Mouse (Mus musculus) stomach, postnatal 0 days (tissue): Measurements from ENCODE around the gene Sp100. TPM values are rescaled to one million over a fixed set of nuclear protein-coding genes. Genes with fewer than 3 reads are reported as not detected.

Source experiments
- ATAC-seq: fragments of 200-750 bp; cut with Nextera tagmentation; 2 replicates; pipeline ENCODE4 v1.8.0; 2017; ENCODE audit not compliant: low FRiP score, low TSS enrichment
- DNase-seq: peaks from one replicate; pipeline ENCODE4 v3.0.0-alpha.2; 2016; ENCODE audit warnings: low spot score
- H3K27ac ChIP-seq: fragments of 300-500 bp; sonication (generic); replicated peaks from 2 replicates; pipeline ENCODE4 v1.5.1; 2014; ENCODE audit warnings: mild to moderate bottlenecking, control low read depth
- H3K27me3 ChIP-seq: fragments of 300-500 bp; sonication (generic); 2 replicates; pipeline ENCODE4 v1.6.1; 2014; ENCODE audit warnings: low read length; ENCODE audit not compliant: control insufficient read depth, insufficient read depth
- H3K36me3 ChIP-seq: fragments of 300-500 bp; sonication (generic); 2 replicates; pipeline ENCODE4 v1.6.1; 2014; ENCODE audit warnings: low read length, mixed read lengths; ENCODE audit not compliant: control insufficient read depth, insufficient read depth
- H3K4me1 ChIP-seq: fragments of 300-500 bp; sonication (generic); replicated peaks from 2 replicates; pipeline ENCODE4 v1.6.1; 2014; ENCODE audit warnings: antibody characterized with exemption; ENCODE audit not compliant: control insufficient read depth, insufficient read depth
- H3K4me2 ChIP-seq: fragments of 300-500 bp; sonication (generic); replicated peaks from 2 replicates; pipeline ENCODE4 v1.6.1; 2014; ENCODE audit warnings: low read depth, mild to moderate bottlenecking, control low read depth, moderate library complexity
- H3K4me3 ChIP-seq: fragments of 300-500 bp; sonication (generic); 2 replicates; pipeline ENCODE4 v1.5.1; 2014; ENCODE audit warnings: low read depth, low read length, control low read depth
- H3K9ac ChIP-seq: fragments of 300-500 bp; sonication (generic); 2 replicates; pipeline ENCODE4 v1.6.1; 2014; ENCODE audit warnings: mild to moderate bottlenecking, low read length, control low read depth, mixed read lengths
- H3K9me3 ChIP-seq: fragments of 300-500 bp; sonication (generic); 2 replicates; pipeline ENCODE4 v1.6.1; 2016; ENCODE audit warnings: low read length; ENCODE audit not compliant: control insufficient read depth
- CTCF ChIP-seq: IDR thresholded peaks from 2 replicates; pipeline ENCODE4 v1.5.1; 2016; ENCODE audit warnings: antibody characterized with exemption, low read depth, mild to moderate bottlenecking, moderate library complexity
- EP300 ChIP-seq: optimal IDR thresholded peaks from 2 replicates; pipeline ENCODE3; 2016; ENCODE audit warnings: antibody characterized with exemption
- WGBS: fragments of 180-500 bp; shearing (Covaris S2); extraction: QIAGEN DNeasy Blood & Tissue Kit; methylation state at CpG from one replicate; pipeline ENCODE4 v1.1.7; 2014; 5-methylcytosine and 5-hydroxymethylcytosine counted together
- polyA plus RNA-seq: library from polyadenylated mRNA; unstranded; fragments of >200 nt; fragmentation: Nextera tagmentation; extraction: Ambion mirVana; gene quantifications from 2 replicates; pipeline ENCODE4 v1.2.1, GENCODE M21; 2015

Sp100 gene
- polyA plus RNA-seq, 1 experiment from 2014 or later, result 3.0 TPM

- Histone ChIP-seq H3K4me3 (no peak overlapping the region), H3K9me3 (no peaks in the 10 kb centered on the region), H3K4me2 (no peak overlapping the region), H3K27me3 (no peaks in the 10 kb centered on the region), H3K27ac (no peak overlapping the region), H3K36me3 (no peaks in the 10 kb centered on the region), H3K4me1 (no peaks in the 10 kb centered on the region), H3K9ac (no peak overlapping the region)
- ATAC-seq (no peak), DNase-seq (no peak)
- WGBS, result 34% methylated on average over 4 of the region's 4 CpGs
- no peak for TF ChIP-seq CTCF
- no peak for TF ChIP-seq EP300
Measured at GRCm38 (mm10) chr1:85680226-85680625, 30.4 kb downstream of the Sp100 start.

- 39% methylated on average over 5 of the region's 5 CpGs for WGBS
- ATAC-seq, result no peak
- H3K27ac ChIP-seq, result no peak overlapping the region
Measured at GRCm38 (mm10) chr1:85686666-85687065, 36.9 kb downstream of the Sp100 start.

GRCm38 (mm10) chr1:85687346-85687745, 37.6 kb downstream of the Sp100 start:
- ATAC-seq (no peak), DNase-seq (no peak)
- 51% methylated on average over 5 of the region's 5 CpGs for WGBS
- H3K4me3 ChIP-seq, result no peak overlapping the region
- H3K4me2 ChIP-seq, result no peak overlapping the region
- H3K9me3 ChIP-seq, result no peaks in the 10 kb centered on the region
- TF ChIP-seq CTCF (no peak), EP300 (no peak)
- no peaks in the 10 kb centered on the region for H3K27me3 ChIP-seq
- no peaks in the 10 kb centered on the region for H3K4me1 ChIP-seq
- H3K36me3 ChIP-seq, result no peaks in the 10 kb centered on the region
- no peak overlapping the region for H3K9ac ChIP-seq
- no peak overlapping the region for H3K27ac ChIP-seq

More at GRCm38 (mm10) chr1:85686666-85687065, 36.9 kb downstream of the Sp100 start:
- H3K27me3 ChIP-seq, result no peaks in the 10 kb centered on the region
- no peak for DNase-seq
- H3K4me2 ChIP-seq, result no peak overlapping the region
- H3K4me1 ChIP-seq, result no peaks in the 10 kb centered on the region
- H3K9ac ChIP-seq, result no peak overlapping the region
- no peak overlapping the region for H3K4me3 ChIP-seq
- no peaks in the 10 kb centered on the region for H3K36me3 ChIP-seq
- no peaks in the 10 kb centered on the region for H3K9me3 ChIP-seq
- TF ChIP-seq EP300 (no peak), CTCF (no peak)

- no peaks in the 10 kb centered on the region for H3K4me1 ChIP-seq
- H3K27ac ChIP-seq, result no peak overlapping the region
- H3K27me3 ChIP-seq, result no peaks in the 10 kb centered on the region
- no peak overlapping the region for H3K4me2 ChIP-seq
- TF ChIP-seq EP300, result no peak
- no peak for TF ChIP-seq CTCF
- ATAC-seq, result no peak
- H3K4me3 ChIP-seq, result no peak overlapping the region
- no peak overlapping the region for H3K9ac ChIP-seq
- WGBS, result 82% methylated on average over 3 of the region's 3 CpGs
- H3K9me3 ChIP-seq, result no peaks in the 10 kb centered on the region
- no peaks in the 10 kb centered on the region for H3K36me3 ChIP-seq
- no peak for DNase-seq
Measured at GRCm38 (mm10) chr1:85690544-85690943, 40.8 kb downstream of the Sp100 start.

GRCm38 (mm10) chr1:85692281-85692680, 42.5 kb downstream of the Sp100 start:
- no peak for TF ChIP-seq EP300
- TF ChIP-seq CTCF, result no peak
- Histone ChIP-seq H3K4me1 (no peaks in the 10 kb centered on the region), H3K27me3 (no peaks in the 10 kb centered on the region), H3K9ac (no peak overlapping the region), H3K9me3 (no peaks in the 10 kb centered on the region), H3K4me3 (no peak overlapping the region), H3K36me3 (no peaks in the 10 kb centered on the region), H3K4me2 (no peak overlapping the region), H3K27ac (no peak overlapping the region)
- 52% methylated on average over 1 of the region's 1 CpGs for WGBS
- no peak for DNase-seq
- no peak for ATAC-seq

GRCm38 (mm10) chr1:85693280-85693679, 43.5 kb downstream of the Sp100 start:
- H3K9ac ChIP-seq, result no peak overlapping the region
- ATAC-seq (no peak), DNase-seq (no peak)
- H3K27me3 ChIP-seq, result no peaks in the 10 kb centered on the region
- no peaks in the 10 kb centered on the region for H3K36me3 ChIP-seq
- WGBS, result 59% methylated on average over 3 of the region's 3 CpGs
- TF ChIP-seq CTCF (no peak), EP300 (no peak)
- H3K27ac ChIP-seq, result no peak overlapping the region
- no peak overlapping the region for H3K4me2 ChIP-seq
- H3K4me1 ChIP-seq, result no peaks in the 10 kb centered on the region
- H3K4me3 ChIP-seq, result no peak overlapping the region
- no peaks in the 10 kb centered on the region for H3K9me3 ChIP-seq

GRCm38 (mm10) chr1:85695646-85696045, 45.9 kb downstream of the Sp100 start:
- TF ChIP-seq CTCF (no peak), EP300 (no peak)
- Histone ChIP-seq H3K9me3 (no peaks in the 10 kb centered on the region), H3K27ac (no peak overlapping the region), H3K36me3 (no peaks in the 10 kb centered on the region), H3K4me3 (no peak overlapping the region), H3K4me2 (no peak overlapping the region), H3K9ac (no peak overlapping the region), H3K27me3 (no peaks in the 10 kb centered on the region), H3K4me1 (no peaks in the 10 kb centered on the region)
- no peak for ATAC-seq
- WGBS, result 69% methylated on average over 3 of the region's 3 CpGs
- no peak for DNase-seq
